Mouse (Mus musculus) cortical plate, adult 2 months (tissue): ENCODE results near the gene Lix1l.
A peak's percentile ranks its signal among the peaks of the same experiment; 100 is the strongest.

Source experiments
- CTCF ChIP-seq: fragments of 200-500 bp; IDR thresholded peaks from 2 replicates; pipeline ENCODE4 v1.5.1; 2011; ENCODE audit warnings: mild to moderate bottlenecking, control low read depth, low read length; ENCODE audit not compliant: insufficient read depth; ENCODE audit errors: extremely low read depth
- POLR2A ChIP-seq: fragments of 200-500 bp; IDR thresholded peaks from 2 replicates; pipeline ENCODE4 v1.6.1; 2011; ENCODE audit warnings: mild to moderate bottlenecking, low read length, control low read depth; ENCODE audit not compliant: insufficient read depth; ENCODE audit errors: extremely low read depth

GRCm38 (mm10) chr3:96579885-96580454 is 21.0 kb upstream of the Lix1l start:
- TF ChIP-seq CTCF (peak; percentile 100), POLR2A (0 out of 2 replicates have a peak, but pooled peaks have one; percentile 19)
